Mouse (Mus musculus): ENCODE results near the gene Tceal3. TPM values are rescaled to one million over a fixed set of nuclear protein-coding genes. Genes with fewer than 3 reads are reported as not detected.
"Not testable (repeated sequence)": the region's sequence is repeated elsewhere in the genome, so short reads cannot be mapped to it uniquely, and the experiment has no call there.

The Tceal3 gene
- total RNA-seq (2015; ENCODE audit: low replicate concordance) (not detected in 2 replicates), total RNA-seq (2017; ENCODE audit: low replicate concordance) (not detected in 2 replicates)

GRCm38 (mm10) chrX:136590199-136590896, at the start of gene Tceal3:
Gene Tceal3 (plus strand): TSS chrX:136590842.
- no peak for ATAC-seq (replicated peaks; ENCODE audit: low FRiP score, poor library complexity, severe bottlenecking)

DNA sequence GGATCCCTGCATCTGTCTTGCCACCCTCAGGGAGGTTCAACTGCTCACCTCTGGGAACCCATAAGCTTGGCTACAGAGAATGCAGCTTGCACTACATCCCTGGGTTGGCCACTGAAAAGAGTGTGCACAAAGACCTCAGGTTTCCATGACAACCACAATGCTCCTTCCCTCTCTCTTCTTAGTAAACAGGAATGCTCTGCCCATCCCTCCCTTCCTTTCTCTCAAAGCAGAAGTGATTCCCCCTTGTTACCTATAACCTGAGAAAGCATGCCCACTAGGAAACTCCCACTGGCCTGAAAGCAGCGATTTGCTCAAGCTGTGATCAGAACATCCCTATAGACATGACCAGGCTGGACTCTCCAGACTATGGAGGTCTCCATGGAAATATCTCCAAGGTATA, 46.7 kb upstream of the Tceal3 start, which contains the start of gene Kir3dl2:
Gene Kir3dl2, minus strand, starts transcription at position 101 of the 400 bp plus-strand sequence.
- not testable (repeated sequence) for ATAC-seq (replicated peaks; ENCODE audit: low FRiP score, poor library complexity, severe bottlenecking)

DNA sequence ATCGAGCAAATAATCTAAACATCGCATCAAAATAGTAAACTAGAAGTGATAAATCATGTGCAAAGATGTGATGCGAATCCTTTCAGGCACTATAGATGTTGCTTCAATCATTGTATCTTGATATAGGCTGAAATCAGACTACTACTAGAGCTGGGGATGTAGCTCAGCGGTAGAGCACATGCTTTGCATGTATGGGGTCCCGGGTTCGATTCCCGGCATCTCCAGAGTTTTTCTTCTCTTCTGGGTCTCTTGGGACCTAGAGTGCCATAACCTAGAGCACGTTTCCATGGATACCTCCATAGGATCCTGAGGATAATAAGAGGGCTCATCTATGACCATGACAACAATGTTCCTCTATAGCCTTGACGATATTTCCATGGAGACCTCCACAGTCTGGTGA, 21.5 kb upstream of the Tceal3 start:
- ATAC-seq (replicated peaks; ENCODE audit: low FRiP score, poor library complexity, severe bottlenecking), result not testable (repeated sequence)

DNA sequence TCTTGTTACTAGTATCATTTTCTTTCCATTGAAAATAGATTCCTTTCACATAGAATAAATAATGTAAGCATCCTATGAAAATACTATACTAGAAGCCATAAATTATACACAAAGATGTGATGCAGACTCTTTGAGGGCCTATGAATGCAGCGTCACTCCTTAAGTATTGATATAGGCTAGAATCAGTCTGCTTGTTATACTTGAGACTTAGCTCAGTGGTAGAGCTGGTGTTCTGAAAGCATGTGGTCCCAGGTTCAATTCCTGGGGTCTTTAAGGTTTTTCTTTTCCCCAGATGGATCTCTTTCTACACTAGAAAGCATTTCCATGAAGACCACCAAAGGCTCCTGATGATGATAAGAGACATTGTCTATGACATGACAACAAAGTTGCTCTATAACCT, 6.0 kb upstream of the Tceal3 start:
- ATAC-seq (replicated peaks; ENCODE audit: low FRiP score, poor library complexity, severe bottlenecking), result no peak

GRCm38 (mm10) chrX:136590897-136591257, 235 bp downstream of the Tceal3 start:
- ATAC-seq (replicated peaks; ENCODE audit: low FRiP score, poor library complexity, severe bottlenecking), result no peak

GRCm38 (mm10) chrX:136599416-136599815, 8.8 kb downstream of the Tceal3 start:
- ATAC-seq (replicated peaks; ENCODE audit: low FRiP score, poor library complexity, severe bottlenecking), result no peak

DNA sequence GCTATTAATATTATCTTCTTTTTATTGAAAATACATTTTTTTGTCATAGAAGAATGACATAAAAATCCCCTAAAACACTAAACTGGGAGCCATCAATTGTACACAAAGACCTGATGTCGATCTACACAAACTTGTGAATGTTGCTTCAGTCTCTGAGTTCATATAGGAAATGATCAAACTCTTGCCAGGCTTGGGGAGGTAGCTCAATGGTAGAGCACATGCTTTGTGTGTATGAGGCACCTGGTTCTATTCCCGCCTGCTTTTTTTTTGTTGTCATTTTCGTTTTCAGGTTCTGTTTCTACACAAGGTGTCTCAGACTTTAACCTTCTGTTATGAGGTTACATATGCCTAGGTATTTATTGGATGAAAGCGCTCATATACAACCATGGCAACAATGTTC, 16.3 kb downstream of the Tceal3 start:
- ATAC-seq (replicated peaks; ENCODE audit: low FRiP score, poor library complexity, severe bottlenecking), result no peak

DNA sequence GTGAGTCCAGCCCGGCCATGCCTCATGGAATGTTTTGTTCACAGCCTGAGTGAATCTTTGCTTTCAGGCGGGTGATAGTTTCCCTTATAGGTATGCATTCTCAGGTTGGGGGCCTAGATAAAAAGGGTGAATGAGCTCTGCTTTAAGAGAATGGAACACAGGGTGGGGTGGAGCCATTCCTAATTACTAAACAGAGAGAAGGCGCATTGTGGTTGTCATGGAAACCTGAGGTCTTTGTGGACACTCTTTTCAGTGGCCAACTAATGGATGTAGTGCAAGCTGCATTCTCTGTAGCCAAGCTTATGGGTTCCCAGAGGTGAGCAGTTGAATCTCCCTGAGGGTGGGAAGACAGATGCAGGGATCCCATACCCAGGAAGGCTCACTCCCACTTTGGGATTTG, 16.8 kb downstream of the Tceal3 start:
- no peak for ATAC-seq (replicated peaks; ENCODE audit: low FRiP score, poor library complexity, severe bottlenecking)

DNA sequence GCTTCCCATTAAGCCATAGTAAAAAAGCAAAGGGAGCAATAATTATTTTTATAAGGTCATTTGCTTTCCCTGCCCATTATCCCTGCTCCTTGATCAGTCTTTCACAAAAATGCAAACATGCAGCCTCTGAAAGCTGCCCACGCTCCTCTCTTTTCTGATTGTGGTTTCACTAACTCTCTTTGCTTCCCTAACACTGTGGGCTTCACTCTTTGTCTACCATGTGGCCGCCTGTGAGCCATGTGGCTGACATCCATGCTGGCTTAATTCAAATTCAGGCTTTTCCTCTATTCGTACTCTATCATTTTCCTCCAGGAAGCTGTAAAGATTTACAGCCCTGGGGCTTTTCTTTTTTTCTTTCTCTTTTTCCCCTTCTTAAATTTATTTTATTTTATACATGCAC, 20.7 kb downstream of the Tceal3 start:
- no peak for ATAC-seq (replicated peaks; ENCODE audit: low FRiP score, poor library complexity, severe bottlenecking)

GRCm38 (mm10) chrX:136615889-136616288, 25.2 kb downstream of the Tceal3 start:
- ATAC-seq (replicated peaks; ENCODE audit: low FRiP score, poor library complexity, severe bottlenecking), result not testable (repeated sequence)

- no peak for ATAC-seq (replicated peaks; ENCODE audit: low FRiP score, poor library complexity, severe bottlenecking)
These were observed 34.4 kb downstream of the Tceal3 start for GRCm38 (mm10) chrX:136624905-136625569.

- no peak for ATAC-seq (replicated peaks; ENCODE audit: low FRiP score, poor library complexity, severe bottlenecking)
These were observed 35.3 kb downstream of the Tceal3 start for GRCm38 (mm10) chrX:136625959-136626358.

DNA sequence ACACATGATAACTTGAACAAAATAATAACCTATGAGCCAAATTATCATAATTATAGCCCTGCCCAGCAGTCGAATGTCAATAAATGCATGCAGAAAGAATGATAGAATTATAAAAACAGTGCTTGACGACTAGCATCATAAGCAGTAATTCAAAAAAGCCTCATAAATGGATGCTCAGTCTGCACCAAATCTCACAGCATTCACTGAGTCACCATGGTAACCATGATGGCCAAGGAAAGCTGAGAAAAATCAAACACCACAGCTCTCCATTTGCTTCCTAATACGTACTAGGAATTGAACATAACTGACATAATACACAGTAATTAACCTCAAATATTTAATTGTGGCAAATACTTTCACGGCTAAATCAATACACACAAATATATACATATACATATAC, 44.5 kb downstream of the Tceal3 start:
- no peak for ATAC-seq (replicated peaks; ENCODE audit: low FRiP score, poor library complexity, severe bottlenecking)

DNA sequence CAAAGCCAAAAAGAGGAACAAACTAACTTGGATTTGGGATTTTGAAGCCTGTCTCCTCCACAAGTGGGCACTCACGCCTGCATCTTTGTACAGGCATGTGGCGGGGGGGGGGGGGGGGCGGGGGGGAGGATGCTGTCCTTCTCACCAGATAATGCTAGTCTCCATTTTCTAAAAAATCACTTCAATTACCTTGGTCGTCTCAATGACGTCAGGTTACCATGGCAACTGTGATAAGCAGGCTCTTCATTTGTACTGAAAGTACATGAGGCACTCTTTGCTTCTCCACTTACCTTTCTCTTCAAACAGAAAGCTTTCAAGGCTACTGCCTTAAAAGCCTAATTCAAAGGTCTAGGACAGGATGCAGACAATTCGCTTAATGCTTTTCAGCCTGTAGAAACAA, 49.1 kb downstream of the Tceal3 start:
- no peak for ATAC-seq (replicated peaks; ENCODE audit: low FRiP score, poor library complexity, severe bottlenecking)

- ATAC-seq (replicated peaks; ENCODE audit: low FRiP score, poor library complexity, severe bottlenecking), result not testable (repeated sequence)
These were observed 55.2 kb downstream of the Tceal3 start for GRCm38 (mm10) chrX:136645857-136646256.

- ATAC-seq (replicated peaks; ENCODE audit: low FRiP score, poor library complexity, severe bottlenecking), result no peak
These were observed 75.7 kb downstream of the Tceal3 start for GRCm38 (mm10) chrX:136666281-136666706.

DNA sequence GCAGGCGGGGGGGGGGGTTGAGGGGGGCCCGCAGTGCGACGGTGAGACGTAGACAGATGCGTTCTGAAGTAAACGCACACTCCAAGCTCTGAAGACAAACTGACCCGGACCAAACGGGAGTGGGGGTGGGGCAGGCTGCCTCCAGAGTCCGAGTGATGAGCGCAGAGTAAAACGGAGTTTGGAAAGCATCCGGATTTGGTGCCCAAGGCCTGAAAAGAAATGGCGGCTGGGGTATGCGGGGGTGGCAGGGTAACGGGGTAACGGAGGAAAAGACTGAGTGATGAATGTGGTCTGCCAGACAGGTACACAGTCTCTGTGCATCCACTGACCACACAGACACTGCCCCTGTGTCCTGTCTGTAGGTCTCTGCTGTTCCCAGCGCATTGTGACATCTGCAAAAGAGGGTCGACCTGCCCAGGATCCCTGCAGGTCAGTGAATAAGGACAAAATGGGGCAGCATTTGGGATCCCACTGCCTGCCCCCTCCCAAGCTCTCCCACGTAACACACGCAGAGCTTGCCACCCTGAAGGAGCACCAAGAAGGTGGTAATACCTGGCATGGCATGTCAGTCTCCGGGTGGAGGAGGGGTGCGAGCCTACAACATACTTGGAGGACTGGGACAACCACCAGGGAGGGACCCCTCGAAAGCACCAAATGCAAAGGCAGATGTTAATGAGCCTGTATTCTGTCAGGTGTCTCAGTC, 76.3 kb downstream of the Tceal3 start:
- ATAC-seq (replicated peaks; ENCODE audit: low FRiP score, poor library complexity, severe bottlenecking), result not testable (repeated sequence)

GRCm38 (mm10) chrX:136668794-136669193, 78.2 kb downstream of the Tceal3 start:
- ATAC-seq (replicated peaks; ENCODE audit: low FRiP score, poor library complexity, severe bottlenecking), result no peak

GRCm38 (mm10) chrX:136680989-136681388, 90.3 kb downstream of the Tceal3 start:
- ATAC-seq (replicated peaks; ENCODE audit: low FRiP score, poor library complexity, severe bottlenecking), result no peak

DNA sequence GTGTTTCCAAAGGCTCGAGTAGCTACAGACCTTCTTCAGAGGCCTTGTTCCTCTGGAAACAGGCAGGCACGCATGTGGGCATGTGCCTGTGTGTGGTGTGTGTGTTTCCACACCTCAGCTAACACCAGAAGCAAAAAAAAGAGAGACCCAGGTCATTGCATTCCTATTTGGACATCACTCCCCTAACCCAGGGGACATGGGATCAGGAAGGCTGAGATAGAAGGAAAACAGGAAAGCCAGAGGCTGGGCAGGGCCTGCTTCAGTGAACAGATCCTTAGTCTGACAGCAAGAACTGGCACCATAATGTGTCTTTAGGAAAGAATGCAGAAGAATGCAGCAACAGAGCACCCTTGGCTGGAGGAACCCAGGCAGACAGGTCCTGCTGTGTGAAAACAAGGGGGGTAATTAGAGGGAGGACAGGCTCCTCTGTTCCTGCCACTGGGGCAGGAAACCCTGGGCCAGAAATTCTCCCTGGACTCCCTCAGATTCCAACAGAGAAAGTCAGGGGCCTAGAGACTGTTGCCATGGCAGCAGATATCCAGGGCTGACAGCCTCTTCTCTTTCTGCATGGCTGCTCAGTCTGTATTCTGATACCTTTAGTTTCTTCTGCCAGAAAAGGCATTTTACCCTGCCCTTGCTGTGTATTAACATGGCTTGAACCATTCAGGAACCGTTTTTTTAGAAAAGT, 101.1 kb downstream of the Tceal3 start:
- not testable (repeated sequence) for ATAC-seq (replicated peaks; ENCODE audit: low FRiP score, poor library complexity, severe bottlenecking)
